Mouse (Mus musculus) cerebellum, adult 2 months (tissue): ENCODE data around the gene Shank3.

Experiments
- CTCF ChIP-seq: fragments of 200-500 bp; IDR thresholded peaks from 2 replicates; pipeline ENCODE4 v1.5.1; 2011; ENCODE audit warnings: low read depth, mild to moderate bottlenecking, control low read depth, low read length, moderate library complexity, borderline replicate concordance; ENCODE audit not compliant: insufficient read depth
- POLR2A ChIP-seq: fragments of 200-500 bp; IDR thresholded peaks from 2 replicates; pipeline ENCODE4 v1.6.1; 2011; ENCODE audit warnings: low read length, control low read depth, borderline replicate concordance; ENCODE audit not compliant: insufficient read depth

DNA sequence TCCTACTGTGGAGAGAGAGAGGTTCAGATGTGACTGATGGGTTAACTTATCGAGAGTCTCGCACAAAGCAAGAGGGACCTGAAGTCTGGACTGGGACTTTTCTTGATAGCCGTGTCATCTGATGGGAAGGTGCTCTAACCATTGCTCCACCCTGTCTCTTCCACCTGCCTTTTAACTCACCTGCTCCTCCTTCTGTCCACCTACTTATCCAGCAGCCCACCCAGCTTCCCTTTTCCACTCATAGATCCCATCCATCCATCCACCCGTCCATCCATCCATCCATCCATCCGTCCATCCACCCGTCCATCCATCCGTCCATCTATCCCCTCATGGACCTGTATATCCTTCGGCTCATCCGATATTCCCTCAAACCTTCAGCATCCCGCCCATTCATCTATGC, 29.5 kb downstream of the Shank3 start:
- TF ChIP-seq POLR2A (no peak), CTCF (no peak)
